Mouse (Mus musculus): ENCODE results near the gene Pde2a.

Gene Pde2a

DNA sequence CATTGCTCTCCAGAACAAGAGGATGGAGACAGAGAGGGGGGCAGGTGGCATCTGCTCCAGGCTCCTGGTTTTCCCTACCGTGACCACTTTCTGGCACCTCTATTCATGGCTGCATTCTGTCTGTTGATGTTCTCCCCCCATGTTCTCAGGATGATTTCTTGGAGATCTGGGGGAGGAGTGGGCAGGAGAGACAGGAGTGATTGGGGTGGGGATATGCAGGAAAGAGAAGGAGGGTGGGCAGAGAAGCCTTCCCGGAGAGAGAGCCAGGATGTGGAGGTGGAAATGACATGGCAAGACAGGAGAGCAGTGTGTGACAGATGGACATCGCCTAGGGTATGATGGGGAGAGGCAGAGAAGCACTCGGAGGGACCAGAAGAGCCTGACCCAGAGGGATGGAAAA, 55.0 kb downstream of the Pde2a start:
- no peak for DNase-seq

DNA sequence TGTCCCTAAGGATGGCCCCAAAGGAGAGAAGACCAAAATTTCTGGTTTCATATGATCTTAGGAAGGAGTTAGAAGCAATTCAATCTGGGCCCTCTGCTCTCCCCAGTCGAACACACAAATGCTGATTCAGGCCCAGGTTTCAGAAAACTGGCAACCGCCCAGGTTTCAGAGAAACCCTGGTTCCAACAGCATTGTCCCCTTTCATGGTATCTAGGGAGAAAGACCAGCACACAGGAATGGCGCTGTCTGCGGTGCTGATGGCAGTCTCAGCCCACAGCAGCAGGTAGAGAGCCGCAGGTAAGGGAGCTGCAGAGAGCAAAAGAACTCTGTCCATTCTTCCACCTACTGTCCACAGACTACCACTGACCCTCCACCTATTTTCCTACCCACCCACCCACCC, 55.7 kb downstream of the Pde2a start:
- no peak for DNase-seq

DNA sequence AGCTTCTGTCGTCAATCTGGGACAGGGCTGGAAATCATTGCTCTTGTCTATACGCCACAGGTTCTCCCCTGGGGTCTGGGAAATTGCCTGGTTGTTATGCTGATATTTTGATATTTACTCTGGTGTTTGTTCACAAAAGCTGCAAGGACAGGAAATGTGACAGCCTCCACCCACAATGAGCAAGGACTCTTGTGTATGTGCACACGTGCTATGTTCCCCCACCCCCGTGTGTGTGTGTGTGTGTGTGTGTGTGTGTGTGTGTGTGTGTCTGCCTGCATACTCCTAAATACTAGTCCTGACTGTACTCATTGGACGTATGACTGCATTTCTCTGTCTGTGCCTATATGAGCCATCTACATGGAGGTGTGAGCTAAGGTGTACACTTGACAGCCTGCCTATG, 56.6 kb downstream of the Pde2a start:
- no peak for DNase-seq

DNA sequence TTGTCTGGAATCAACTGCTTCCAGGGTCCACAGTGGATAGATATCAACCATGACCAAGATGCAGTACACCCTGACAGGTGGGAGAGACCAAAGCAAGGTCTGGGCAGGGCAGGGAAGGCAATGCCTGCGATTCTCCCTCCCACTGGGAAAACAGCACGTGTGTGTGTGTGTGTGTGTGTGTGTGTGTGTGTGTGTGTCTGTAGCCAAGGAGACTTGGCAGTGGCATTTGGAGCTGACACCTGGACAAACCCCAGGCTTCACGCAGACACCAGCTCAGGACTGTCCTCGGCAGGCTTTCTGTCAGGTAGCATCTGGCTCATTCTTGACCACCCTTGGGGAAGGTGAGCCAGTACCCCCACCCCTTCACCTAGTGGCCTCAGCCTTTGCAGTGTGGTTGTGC, 58.4 kb downstream of the Pde2a start:
- no peak for DNase-seq

DNA sequence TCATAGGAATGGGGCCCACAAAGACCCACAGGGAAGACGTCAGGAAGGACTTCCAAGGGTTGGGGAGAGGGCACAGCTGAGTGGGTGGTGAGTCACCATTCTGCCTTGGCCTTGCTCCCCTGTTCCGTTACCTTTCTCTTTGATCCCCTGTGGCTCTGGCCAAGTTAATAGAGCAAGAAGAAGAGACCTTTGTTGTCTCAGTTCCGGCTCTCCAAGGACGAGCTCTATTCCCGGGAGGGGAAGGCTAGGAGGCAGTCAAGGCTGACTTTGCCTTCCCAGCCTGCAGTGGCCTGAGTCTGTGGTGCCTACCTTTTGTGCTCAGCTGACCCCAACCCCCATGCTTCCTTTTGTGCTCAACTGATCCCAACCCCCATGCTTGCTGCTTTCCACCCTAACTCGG, 59.2 kb downstream of the Pde2a start:
- no peak for DNase-seq

DNA sequence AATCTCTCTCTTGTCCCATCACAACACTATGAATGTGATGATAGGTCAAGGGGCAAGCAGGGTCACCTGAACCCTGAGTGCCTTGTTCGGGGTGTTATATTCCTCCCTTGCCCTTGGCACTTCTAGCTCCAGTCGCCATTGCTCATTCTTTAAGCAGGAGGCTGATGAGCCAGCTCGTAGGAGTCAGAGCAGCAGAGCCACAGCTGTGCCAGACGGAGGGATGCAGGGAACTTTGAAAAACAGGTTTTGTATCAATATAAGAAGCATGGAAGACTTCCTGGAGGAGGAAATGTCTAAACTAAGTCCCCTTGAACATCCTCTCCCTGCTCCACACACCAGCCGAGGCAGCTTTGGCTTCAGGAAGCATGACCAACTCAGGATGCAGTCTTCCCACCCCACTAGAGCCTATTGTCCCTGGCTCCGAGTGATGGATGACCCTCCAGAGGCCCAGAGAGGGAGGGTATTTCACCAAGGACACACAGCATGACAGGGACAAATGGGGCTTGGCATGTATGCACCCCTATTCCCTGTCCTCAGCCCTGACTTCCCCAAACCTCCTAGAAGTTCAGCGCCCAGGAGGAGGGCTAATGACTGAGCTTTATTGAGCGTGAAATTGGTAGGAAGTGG, 60.5 kb downstream of the Pde2a start:
- no peak for DNase-seq

DNA sequence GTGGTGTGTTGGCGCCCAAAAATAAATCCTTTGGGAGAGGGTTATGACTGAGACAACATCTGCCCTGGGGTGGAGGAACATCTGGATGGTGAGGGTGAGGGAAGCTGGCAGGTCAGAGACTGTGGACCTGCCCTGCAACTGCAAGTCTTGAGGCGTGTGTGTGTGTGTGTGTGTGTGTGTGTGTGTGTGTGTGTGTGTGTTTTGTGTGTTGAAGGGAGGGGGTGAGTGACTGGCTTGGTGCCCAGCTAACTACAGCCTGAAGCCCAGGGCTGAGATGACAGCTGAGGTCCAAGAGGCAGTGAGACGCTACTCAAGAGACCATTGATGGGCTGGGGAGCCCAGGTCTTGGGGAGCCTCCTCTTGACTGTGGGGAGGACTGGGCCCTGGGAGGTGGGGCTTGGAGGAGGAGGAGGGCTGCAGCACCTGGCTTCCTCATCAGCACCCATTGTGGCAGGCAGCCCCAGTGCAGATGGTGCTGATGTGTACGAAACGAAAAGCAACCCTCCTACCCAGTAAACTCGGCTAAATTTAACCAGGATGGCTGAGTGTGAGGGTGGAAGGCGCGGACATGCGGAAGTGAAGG, 61.1 kb downstream of the Pde2a start:
- no peak for DNase-seq

DNA sequence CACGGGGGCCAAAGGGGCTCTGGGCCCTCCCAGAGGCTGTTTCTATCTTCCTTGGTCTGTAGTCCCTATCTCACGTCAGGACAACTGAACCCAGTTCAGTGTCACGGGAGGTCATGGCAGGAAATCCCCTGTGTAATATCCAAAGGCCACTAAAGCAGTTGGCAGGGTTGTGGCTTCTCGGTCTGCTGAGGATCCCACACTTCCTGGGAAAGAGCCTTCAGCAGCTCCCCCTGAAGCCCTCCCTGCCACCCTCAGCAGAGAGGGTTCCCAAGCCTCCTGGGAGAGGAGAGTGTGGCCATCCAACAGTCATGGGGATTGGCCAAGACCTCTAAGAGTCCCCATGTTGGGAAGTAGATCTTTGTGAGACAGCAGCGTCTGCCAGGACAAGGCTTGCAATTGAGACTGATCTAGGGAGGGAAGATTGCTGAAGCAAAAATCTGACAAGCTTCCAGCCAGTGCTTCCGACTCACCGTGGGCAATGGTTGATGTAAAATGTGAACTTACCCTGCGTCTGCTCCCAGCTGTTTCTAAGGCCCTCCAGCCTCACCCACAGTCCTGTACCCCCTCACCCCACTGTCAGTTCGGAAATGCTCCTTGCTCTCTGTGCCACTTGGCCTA, 62.1 kb downstream of the Pde2a start:
- DNase-seq, result no peak

DNA sequence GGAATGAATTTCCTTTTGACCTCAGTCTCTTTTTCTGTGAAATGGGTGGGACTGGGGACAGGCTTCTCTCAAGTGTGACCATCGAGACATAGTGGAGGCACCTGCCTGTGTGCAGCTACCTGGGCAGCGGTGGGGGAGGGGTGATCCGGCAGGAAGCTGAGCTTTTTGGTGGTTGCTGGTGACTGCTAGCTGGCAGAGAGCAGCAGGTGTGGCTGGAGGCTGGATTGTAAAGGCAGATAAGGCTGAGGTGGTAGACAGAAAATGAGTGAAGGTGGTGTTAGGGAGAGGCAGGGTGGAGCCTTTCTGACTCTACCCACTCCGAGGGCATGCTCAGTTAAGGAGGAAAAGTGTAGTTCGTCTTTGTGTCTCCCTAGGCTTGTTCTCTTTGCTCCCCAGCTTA, 65.6 kb downstream of the Pde2a start:
- no peak for DNase-seq

DNA sequence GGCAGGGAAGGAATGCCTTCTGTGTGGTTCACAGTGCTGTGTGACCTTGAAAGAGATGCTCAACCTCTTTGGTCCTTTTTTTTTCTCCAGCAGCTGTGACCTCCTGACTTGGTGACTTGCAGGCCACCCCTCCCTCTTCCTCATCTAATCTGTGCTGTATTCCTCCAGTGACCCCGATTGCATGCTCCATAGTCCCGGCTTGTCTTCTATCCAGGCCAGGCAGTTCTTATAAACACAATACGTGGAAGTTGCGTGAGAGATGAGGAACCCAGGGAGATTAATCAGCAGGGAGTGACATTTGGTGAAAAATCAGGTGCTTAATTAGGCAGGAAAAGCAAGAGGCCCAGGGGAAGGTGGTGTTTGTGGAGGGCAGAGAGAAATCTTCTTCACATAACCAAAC, 69.5 kb downstream of the Pde2a start:
- no peak for DNase-seq

DNA sequence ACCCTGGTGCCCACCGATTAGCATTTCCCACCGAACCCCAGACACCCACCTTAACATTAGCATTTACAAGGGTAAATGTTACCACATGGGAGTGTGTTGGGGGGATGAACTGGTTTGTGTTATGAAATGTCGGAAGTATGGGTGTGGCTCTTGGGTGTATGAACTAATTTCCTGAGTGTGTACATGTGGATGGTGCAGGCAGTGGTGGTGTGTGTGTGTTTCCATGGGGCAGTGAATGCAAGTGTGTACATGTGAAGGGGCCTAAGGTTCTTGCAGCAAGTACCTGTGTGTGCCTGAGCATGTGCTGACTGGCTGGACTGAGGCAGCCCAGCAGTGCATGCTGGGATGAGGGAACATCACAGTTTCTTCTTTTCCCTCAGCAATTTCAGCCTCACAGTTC, 76.9 kb downstream of the Pde2a start:
- no peak for DNase-seq

DNA sequence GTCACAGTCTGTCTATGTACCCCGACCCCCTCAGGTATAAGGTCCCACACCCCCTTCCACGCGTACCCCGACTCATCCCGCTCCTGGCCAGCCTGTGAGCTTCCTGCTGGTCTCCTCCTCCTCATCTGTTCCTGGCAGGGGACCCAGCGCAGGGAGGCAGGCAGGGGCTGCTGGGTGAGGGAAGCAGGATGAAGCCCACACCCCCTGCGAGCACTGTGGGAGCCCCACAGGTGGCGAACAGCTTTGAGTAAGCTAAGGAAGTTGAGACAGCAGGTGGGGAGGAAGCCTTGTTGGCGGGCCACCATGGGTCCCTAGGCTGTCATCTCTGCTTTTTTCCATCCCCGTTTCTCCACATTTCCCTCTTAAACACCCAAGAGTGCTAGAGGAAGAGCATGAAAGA, 77.8 kb downstream of the Pde2a start:
- no peak for DNase-seq

DNA sequence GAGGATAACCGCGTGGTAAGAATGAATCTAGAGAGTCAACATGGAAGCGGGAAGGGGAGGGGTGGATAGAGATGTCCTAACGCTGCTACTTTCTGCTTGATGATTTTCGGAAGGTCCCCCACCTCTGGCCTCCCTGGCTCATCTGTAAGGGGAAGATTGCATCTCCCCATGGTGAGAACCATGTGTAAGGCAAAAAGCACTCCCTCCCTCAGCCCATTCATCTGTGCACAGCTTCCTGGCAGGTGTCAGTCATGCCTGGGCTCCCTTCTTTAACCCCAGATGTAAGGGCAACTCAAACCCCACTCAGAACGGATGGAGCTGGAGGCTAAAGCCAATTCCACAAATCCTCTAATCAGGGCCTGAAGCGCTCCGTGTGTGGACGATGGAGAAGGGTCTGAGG, 78.2 kb downstream of the Pde2a start:
- DNase-seq, result no peak

DNA sequence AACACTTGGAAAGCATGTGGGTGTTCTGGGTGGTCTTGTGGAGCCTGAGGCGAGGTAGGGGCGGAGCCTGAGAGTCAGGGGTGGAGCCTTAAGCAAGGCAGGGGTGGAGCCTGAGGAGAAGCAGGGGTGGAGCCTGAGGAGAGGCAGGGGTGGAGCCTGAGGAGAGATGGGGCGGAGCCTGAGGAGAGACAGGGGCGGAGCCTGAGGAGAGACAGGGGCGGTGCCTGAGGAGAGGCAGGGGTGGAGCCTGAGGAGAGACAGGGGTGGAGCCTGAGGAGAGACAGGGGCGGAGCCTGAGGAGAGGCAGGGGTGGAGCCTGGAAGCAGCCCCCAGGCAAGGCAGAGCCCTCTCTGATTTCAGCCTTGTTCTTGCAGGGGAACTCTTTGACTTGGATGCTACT, 79.7 kb downstream of the Pde2a start:
- no peak for DNase-seq

DNA sequence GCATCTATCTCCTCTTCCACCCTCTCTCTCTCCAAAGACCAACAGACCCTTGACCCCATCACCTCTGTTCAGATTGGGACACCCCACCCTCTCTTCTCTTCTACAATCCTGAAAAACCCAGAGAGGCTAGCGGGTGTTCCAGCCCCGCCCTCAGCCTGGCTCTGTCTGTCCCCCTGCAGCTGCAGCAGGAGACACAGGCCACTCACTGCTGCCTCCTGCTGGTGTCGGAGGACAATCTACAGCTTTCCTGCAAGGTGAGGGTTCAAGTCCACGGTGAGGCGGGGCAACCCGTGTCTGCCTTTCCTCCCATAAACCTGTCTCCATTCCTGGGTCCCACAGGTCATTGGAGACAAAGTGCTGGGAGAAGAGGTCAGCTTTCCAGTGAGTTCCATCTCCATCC, 80.2 kb downstream of the Pde2a start:
- no peak for DNase-seq

DNA sequence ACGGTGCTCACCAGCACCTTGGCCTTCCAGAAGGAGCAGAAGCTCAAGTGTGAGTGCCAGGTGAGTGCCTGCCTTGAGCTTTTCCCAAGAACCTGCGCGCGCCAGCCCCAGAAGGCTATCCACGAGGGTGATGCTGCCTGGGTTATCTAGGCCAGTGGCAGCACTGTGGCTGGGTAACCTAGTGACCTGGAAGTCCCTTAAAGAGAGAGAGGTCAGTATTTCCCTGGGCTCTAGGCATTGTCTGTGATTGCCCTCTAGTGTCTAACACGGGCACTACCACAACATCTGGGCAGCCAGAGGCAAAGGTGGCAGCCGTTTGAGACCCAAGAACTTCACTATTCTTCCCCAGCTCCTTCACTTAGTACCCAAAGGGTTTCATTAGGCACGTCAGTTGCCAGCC, 81.9 kb downstream of the Pde2a start:
- DNase-seq, result peak in 1 of 2 experiments; percentile 36

DNA sequence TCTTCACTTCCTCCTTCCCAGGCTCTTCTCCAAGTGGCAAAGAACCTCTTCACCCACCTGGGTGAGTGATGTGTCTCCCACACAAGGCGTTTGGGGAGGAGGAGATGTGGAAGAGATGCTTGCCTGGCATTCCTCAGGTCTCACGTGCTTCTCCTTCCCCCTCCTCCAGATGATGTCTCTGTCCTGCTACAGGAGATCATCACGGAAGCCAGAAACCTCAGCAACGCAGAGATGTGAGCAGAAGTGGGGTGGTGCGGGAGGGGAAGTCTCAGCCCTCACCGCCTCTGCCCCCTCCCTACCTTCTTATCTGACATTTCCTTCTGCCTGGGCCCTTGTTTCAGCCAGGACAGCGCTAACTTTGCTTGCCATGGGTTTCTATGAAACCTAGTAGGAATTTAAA, 82.3 kb downstream of the Pde2a start:
- no peak for DNase-seq

DNA sequence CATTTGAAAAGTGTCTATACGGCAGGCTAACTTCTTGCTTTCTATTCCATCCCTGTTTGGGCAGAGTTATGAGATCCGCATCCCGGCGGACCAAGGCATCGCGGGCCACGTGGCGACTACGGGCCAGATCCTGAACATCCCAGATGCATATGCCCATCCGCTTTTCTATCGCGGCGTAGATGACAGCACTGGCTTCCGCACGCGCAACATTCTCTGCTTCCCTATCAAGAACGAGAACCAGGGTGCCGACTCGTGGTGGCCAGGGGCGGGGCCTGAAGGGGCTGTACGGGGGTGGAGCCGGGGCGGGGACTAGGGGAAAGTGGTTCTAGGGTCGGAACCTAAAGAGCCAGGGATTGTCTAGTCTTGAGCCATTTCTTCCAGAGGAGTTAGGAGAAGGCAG, 83.0 kb downstream of the Pde2a start:
- no peak for DNase-seq

DNA sequence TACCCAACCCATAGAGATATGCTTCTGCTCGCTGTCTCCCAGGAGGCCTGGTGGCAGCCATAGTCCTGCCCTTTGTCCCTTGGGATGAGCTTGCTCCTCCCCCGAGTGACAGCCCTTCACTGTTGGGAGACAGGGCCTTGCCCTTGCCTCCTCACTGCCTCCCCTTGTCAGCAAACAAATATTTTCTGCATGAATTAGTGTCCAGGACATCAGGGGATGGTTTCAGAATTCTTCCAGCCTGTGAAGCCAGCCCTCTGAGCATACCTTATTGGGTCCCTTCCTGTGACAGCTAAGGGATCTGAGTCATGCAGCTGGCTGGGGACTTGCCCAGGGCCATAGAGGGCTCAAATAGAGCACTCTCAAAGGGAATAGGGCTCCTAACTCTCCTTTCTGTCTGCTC, 87.7 kb downstream of the Pde2a start:
- DNase-seq, result no peak

DNA sequence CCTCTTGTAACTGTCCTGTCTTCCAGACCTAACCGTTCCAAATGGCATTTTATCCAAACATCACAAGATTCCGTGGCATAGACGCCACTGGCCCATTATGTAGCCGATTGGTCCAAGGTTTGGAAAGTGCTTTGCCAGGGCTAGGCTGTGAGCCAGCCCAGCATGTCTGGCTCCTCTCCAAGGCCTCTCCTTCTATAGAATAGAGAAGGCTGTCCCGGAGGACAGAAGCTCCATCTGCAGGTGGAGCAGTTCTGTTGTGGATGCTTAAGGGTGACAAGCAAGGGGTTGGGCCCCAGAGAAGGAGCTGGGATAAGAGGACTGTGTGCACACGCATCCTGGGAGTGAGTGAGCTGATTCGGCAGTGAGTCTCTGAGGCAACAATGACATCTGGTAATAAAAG, 92.2 kb downstream of the Pde2a start:
- DNase-seq, result peak; percentile 73 to 74

DNA sequence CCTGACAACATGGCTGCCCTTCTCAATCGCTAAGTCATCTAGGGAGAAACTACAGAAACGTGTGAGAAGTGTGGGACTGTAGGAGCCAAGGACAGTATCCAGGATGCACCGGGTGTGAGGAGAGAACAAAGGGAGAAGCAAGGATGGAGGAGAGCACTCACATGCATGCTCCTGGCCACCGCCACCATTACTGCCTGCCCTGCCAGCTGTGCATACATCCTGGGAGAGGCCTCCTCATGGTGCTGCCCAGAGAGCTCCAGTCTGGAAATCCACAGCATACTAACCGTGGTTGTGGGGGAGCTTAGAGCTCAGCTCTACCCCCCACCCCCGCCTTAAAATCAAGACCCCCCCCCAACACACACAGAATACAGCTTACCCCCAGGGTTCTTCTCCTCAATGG, 93.3 kb downstream of the Pde2a start:
- DNase-seq, result no peak

DNA sequence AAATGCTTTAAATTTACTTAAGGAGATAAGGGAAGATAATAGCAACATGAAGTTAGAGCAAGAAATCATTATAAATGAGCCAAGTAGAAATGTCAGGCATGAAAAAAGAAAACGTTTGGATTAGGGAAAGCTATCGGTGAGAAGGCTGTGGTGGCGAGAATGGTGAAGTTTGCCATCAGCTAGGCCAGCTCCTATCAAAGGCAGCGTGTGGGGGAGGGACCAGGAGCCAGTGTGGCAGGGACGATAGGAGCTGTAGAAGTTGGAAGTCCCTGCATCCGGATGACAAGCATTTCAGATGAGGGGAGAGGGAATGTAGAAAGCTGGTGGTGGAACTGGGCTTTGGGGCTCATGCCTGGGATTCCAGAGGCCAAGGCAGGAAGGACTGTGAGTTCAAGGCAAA, 93.8 kb downstream of the Pde2a start:
- DNase-seq, result no peak

DNA sequence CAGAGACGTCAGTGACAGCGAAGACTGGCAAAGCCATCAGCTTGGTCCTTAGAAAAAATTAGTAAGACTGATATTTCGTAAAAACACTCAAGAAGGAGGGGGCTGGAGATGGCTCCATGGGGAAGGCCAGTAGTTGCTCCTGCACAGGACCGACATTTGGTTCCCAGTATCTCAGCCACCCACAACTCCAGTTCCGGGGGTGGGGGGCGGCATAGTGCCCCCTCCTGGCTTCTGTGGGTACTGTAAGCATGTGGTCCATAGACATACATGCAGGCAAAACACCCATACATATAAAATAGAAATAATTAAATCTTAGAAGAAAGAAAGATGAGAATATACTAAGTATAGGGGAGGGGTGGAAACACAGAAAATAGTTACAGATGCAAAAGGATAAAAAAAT, 95.0 kb downstream of the Pde2a start:
- DNase-seq, result no peak

DNA sequence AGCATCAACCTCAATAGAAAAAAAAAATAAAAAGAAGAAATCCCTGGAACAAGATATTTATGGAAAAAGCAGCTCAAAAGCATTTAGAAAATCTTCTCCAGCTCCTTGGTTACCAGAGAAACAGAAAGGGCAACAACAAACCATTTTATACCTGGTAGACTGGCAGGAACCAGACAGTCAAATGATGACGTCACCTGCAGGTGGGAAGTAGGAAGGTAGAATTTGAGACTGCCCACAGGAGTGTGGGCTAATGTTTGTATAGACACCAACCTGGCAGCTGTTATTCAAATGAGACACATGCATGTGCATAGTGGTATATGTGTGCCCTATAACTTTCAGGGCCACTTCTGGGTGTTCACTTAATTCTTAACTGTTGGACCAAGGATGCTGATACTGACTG, 100.2 kb downstream of the Pde2a start:
- no peak for DNase-seq

DNA sequence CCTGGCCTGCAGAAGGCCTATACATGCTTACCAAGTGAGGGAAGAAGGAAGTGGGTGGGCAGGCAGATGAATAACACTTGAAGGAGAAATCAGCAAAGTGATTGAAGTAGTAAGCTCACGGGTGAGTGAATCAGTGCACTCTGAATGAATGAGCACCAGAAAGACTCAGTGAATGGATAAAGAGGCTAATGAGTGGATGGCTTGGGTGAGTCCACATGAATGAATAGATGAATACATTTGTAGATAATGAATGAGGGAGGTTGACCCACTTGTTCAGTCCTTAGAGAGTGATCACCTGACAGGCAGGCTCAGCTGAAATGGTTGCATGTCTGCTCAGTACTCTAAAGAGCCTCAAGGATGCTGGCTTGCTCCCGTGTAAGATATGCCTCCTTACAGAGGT, 101.7 kb downstream of the Pde2a start:
- DNase-seq, result no peak

All from cerebellum, postnatal 36 days (tissue).